Mouse (Mus musculus) kidney, postnatal 4 days (tissue): ENCODE results near the gene Steap3.
"Not testable (repeated sequence)": the region's sequence is repeated elsewhere in the genome, so short reads cannot be mapped to it uniquely, and the experiment has no call there.

Source experiments
- DNase-seq, 2 experiments: peaks; one replicate each; pipeline ENCODE4 v3.0.0; 2021; ENCODE audit warnings: mixed read lengths in 2 of 2

Steap3 gene

GRCm38 (mm10) chr1:120272605-120273004 is at the start of gene Steap3:
Gene Steap3 (minus strand): TSS chr1:120272705.
- DNase-seq = no peak

GRCm38 (mm10) chr1:120321270-120322021 is 48.9 kb upstream of the Steap3 start:
- DNase-seq = no peak

GRCm38 (mm10) chr1:120305801-120306200 is 33.3 kb upstream of the Steap3 start:
- no peak for DNase-seq

- no peak for DNase-seq
Measured at GRCm38 (mm10) chr1:120296936-120297335, 24.4 kb upstream of the Steap3 start.

- no peak for DNase-seq
Measured at GRCm38 (mm10) chr1:120293803-120294202, 21.3 kb upstream of the Steap3 start.

GRCm38 (mm10) chr1:120291709-120292108 is 19.2 kb upstream of the Steap3 start:
- DNase-seq = no peak

- DNase-seq = no peak
Measured at GRCm38 (mm10) chr1:120289843-120290242, 17.3 kb upstream of the Steap3 start.

GRCm38 (mm10) chr1:120287679-120288078 is 15.2 kb upstream of the Steap3 start:
- DNase-seq = no peak

GRCm38 (mm10) chr1:120276058-120276457 is 3.6 kb upstream of the Steap3 start:
- DNase-seq = not testable (repeated sequence)

- no peak for DNase-seq
Measured at GRCm38 (mm10) chr1:120275224-120275623, 2.7 kb upstream of the Steap3 start.

GRCm38 (mm10) chr1:120270882-120271281 is 1.6 kb downstream of the Steap3 start:
- no peak for DNase-seq

GRCm38 (mm10) chr1:120270115-120270514 is 2.4 kb downstream of the Steap3 start:
- no peak for DNase-seq

GRCm38 (mm10) chr1:120267631-120268030 is 4.9 kb downstream of the Steap3 start:
- DNase-seq = no peak

- DNase-seq = no peak
Measured at GRCm38 (mm10) chr1:120266460-120266859, 6.0 kb downstream of the Steap3 start.

- peak; percentile 85 to 92 for DNase-seq
Measured at GRCm38 (mm10) chr1:120264861-120265686, 7.4 kb downstream of the Steap3 start.

GRCm38 (mm10) chr1:120263226-120263625 is 9.3 kb downstream of the Steap3 start:
- no peak for DNase-seq

GRCm38 (mm10) chr1:120261166-120261565 is 11.3 kb downstream of the Steap3 start:
- no peak for DNase-seq

GRCm38 (mm10) chr1:120259249-120259648 is 13.3 kb downstream of the Steap3 start:
- no peak for DNase-seq

- DNase-seq = peak in 1 of 2 experiments; percentile 6
Measured at GRCm38 (mm10) chr1:120258744-120259143, 13.8 kb downstream of the Steap3 start.

- DNase-seq = peak; percentile 11 to 31
Measured at GRCm38 (mm10) chr1:120258245-120258644, 14.3 kb downstream of the Steap3 start.

GRCm38 (mm10) chr1:120253751-120254150 is 18.8 kb downstream of the Steap3 start:
- peak in 1 of 2 experiments; percentile 16 for DNase-seq

- DNase-seq = no peak
Measured at GRCm38 (mm10) chr1:120252519-120253160, 19.9 kb downstream of the Steap3 start.

GRCm38 (mm10) chr1:120251193-120251592 is 21.3 kb downstream of the Steap3 start:
- no peak for DNase-seq
